Mouse (Mus musculus) hindbrain, embryonic 11.5 days (tissue): ENCODE measurements around the gene 5730522E02Rik. TPM values are rescaled to one million over a fixed set of nuclear protein-coding genes. Genes with fewer than 3 reads are reported as not detected.

Experiments
- ATAC-seq: fragments of 200-750 bp; cut with Nextera tagmentation; 2 replicates; pipeline ENCODE4 v1.8.0; 2017; ENCODE audit warnings: mild to moderate bottlenecking, moderate TSS enrichment, moderate library complexity; ENCODE audit not compliant: low FRiP score
- DNase-seq: peaks from one replicate; pipeline ENCODE4 v3.0.0-alpha.2; 2015; ENCODE audit warnings: low spot score
- H3K27ac ChIP-seq: fragments of 300-500 bp; sonication (generic); 2 replicates; pipeline ENCODE4 v1.5.1; 2014; ENCODE audit warnings: mild to moderate bottlenecking, low read depth, low read length
- H3K27me3 ChIP-seq: fragments of 300-500 bp; sonication (generic); 2 replicates; pipeline ENCODE4 v1.6.1; 2014; ENCODE audit warnings: mild to moderate bottlenecking, low read length, moderate library complexity, mixed read lengths; ENCODE audit not compliant: control insufficient read depth, insufficient read depth
- H3K36me3 ChIP-seq: fragments of 300-500 bp; sonication (generic); 2 replicates; pipeline ENCODE4 v1.6.1; 2014; ENCODE audit warnings: mild to moderate bottlenecking, low read length, moderate library complexity, mixed read lengths; ENCODE audit not compliant: control insufficient read depth, insufficient read depth
- H3K4me1 ChIP-seq: fragments of 300-500 bp; sonication (generic); replicated peaks from 2 replicates; pipeline ENCODE4 v1.6.1; 2014; ENCODE audit warnings: low read length, mixed read lengths; ENCODE audit not compliant: control insufficient read depth, insufficient read depth
- H3K4me2 ChIP-seq: fragments of 300-500 bp; sonication (generic); replicated peaks from 2 replicates; pipeline ENCODE4 v1.6.1; 2014; ENCODE audit warnings: mild to moderate bottlenecking, low read depth, low read length
- H3K4me3 ChIP-seq: fragments of 300-500 bp; sonication (generic); 2 replicates; pipeline ENCODE4 v1.5.1; 2014; ENCODE audit warnings: low read depth, low read length
- H3K9ac ChIP-seq: fragments of 300-500 bp; sonication (generic); 2 replicates; pipeline ENCODE4 v1.6.1; 2014; ENCODE audit warnings: low read depth, low read length
- H3K9me3 ChIP-seq: fragments of 300-500 bp; sonication (generic); 2 replicates; pipeline ENCODE4 v1.6.1; 2016; ENCODE audit warnings: low read length; ENCODE audit not compliant: control insufficient read depth
- WGBS: fragments of 180-500 bp; shearing (Covaris S2); extraction: QIAGEN DNeasy Blood & Tissue Kit; methylation state at CpG from one replicate; pipeline ENCODE4 v1.1.7; 2014; 5-methylcytosine and 5-hydroxymethylcytosine counted together
- polyA plus RNA-seq: library from polyadenylated mRNA; unstranded; fragments of >200 nt; fragmentation: Nextera tagmentation; extraction: Ambion mirVana; gene quantifications from 2 replicates; pipeline ENCODE4 v1.2.1, GENCODE M21; 2014

The 5730522E02Rik gene
- polyA plus RNA-seq, 1 experiment from 2014 or later, result 8.0 TPM

- Histone ChIP-seq H3K4me1 (no peaks in the 10 kb centered on the region), H3K4me3 (no peak overlapping the region), H3K36me3 (no peaks in the 10 kb centered on the region), H3K4me2 (no peak overlapping the region), H3K27ac (no peak overlapping the region), H3K9me3 (no peaks in the 10 kb centered on the region), H3K9ac (no peak overlapping the region), H3K27me3 (no peaks in the 10 kb centered on the region)
- DNase-seq (no peak), ATAC-seq (no peak)
- WGBS, result 88% methylated on average over 3 of the region's 3 CpGs
Observed at GRCm38 (mm10) chr11:26112206-26112605, 98.4 kb downstream of the 5730522E02Rik start.

DNA sequence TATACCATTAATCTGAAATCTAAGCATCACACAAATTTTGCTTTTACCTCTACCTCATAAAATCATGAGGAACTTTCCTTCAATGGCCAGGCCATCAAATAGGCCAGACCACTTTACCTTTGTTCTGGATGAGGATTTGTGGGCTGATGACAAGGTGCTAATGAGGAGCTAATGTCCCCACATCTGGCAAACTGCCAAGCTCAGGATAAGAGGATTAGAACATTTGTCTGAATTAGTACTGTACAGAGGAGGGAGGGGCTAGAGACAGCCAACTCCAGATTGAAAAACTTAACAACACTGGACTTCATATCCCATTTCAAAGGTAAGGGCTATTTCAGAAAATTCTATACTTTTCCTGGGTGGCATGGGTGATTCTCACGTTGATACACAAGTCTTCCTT, 101.9 kb downstream of the 5730522E02Rik start:
- Histone ChIP-seq H3K9ac (no peak overlapping the region), H3K4me3 (no peak overlapping the region), H3K27me3 (no peaks in the 10 kb centered on the region), H3K4me2 (no peak overlapping the region), H3K9me3 (no peaks in the 10 kb centered on the region), H3K4me1 (no peaks in the 10 kb centered on the region), H3K27ac (no peak overlapping the region), H3K36me3 (no peaks in the 10 kb centered on the region)
- 69% methylated on average over 1 of the region's 1 CpGs for WGBS
- no peak for DNase-seq
- no peak for ATAC-seq

- Histone ChIP-seq H3K4me3 (no peak overlapping the region), H3K9me3 (no peaks in the 10 kb centered on the region), H3K27ac (no peak overlapping the region), H3K27me3 (no peaks in the 10 kb centered on the region), H3K4me1 (no peaks in the 10 kb centered on the region), H3K9ac (no peak overlapping the region), H3K36me3 (no peaks in the 10 kb centered on the region), H3K4me2 (no peak overlapping the region)
- DNase-seq (no peak), ATAC-seq (no peak)
- WGBS, result 36% methylated on average over 2 of the region's 2 CpGs
Observed at GRCm38 (mm10) chr11:26104680-26105079, 105.9 kb downstream of the 5730522E02Rik start.

GRCm38 (mm10) chr11:26103698-26104097, 106.9 kb downstream of the 5730522E02Rik start:
- no peak overlapping the region for H3K4me3 ChIP-seq
- ATAC-seq, result peak; percentile 77

DNA sequence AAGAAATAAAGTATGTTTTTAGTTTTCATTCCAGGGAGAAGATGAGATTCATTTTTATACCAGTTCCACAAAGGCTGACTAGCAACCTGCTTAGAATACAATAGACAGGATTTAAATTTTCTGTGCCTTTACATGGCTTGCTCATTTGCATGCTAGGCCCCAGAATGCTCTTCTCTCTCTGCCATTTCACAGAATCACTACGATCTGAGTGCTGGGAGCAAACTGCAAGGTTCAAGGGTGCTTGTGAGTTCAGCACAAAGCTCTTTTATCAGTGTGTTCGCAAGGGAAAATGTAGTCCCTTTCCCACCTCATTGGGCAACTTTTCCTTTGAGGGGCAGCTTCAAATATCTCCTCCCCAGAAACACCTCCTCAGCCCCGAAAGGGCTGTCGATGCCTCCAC, 107.7 kb downstream of the 5730522E02Rik start:
- no peak overlapping the region for H3K4me3 ChIP-seq
- 18% methylated on average over 4 of the region's 4 CpGs for WGBS
- no peak overlapping the region for H3K9ac ChIP-seq
- DNase-seq (peak; percentile 9), ATAC-seq (0 out of 2 replicates have a peak, but pooled peaks have one; percentile 8)
- no peaks in the 10 kb centered on the region for H3K36me3 ChIP-seq
- H3K4me1 ChIP-seq, result no peaks in the 10 kb centered on the region
- 0 out of 2 replicates have a peak overlapping the region, but pooled peaks have one; percentile 22 for H3K4me2 ChIP-seq
- no peak overlapping the region for H3K27ac ChIP-seq
- H3K27me3 ChIP-seq, result no peaks in the 10 kb centered on the region
- H3K9me3 ChIP-seq, result no peaks in the 10 kb centered on the region

More at GRCm38 (mm10) chr11:26103698-26104097, 106.9 kb downstream of the 5730522E02Rik start:
- H3K4me2 ChIP-seq, result peak overlapping the region; percentile 12; the same call in 1 of the 2 replicates
- 6% methylated on average over 8 of the region's 8 CpGs for WGBS
- peak; percentile 54 for DNase-seq
- no peaks in the 10 kb centered on the region for H3K4me1 ChIP-seq
- H3K27me3 ChIP-seq, result no peaks in the 10 kb centered on the region
- no peak overlapping the region for H3K9ac ChIP-seq
- H3K9me3 ChIP-seq, result no peaks in the 10 kb centered on the region
- no peak overlapping the region for H3K27ac ChIP-seq
- no peaks in the 10 kb centered on the region for H3K36me3 ChIP-seq

DNA sequence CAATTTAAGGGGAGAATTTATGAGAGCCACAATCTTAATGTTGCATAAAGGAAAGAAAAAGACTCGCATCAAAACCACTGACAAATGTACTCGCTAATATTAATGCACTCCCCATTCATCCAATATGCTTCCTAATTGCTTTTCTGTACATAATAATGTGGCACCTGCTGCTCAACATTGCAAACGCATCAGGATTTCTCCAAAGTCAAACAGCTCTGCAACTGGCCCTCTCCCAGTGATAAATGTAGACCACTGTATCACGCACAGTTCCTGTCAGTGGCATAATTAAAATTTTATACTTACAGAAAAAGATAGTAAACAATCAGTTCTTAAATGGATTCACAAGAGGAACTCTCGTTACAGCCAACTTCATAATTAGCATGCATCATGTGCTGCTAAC, 110.5 kb downstream of the 5730522E02Rik start:
- Histone ChIP-seq H3K36me3 (no peaks in the 10 kb centered on the region), H3K4me1 (no peaks in the 10 kb centered on the region), H3K9me3 (no peaks in the 10 kb centered on the region), H3K4me3 (no peak overlapping the region), H3K27me3 (no peaks in the 10 kb centered on the region), H3K9ac (no peak overlapping the region), H3K4me2 (no peak overlapping the region), H3K27ac (no peak overlapping the region)
- WGBS, result 75% methylated on average over 5 of the region's 5 CpGs
- ATAC-seq (no peak), DNase-seq (no peak)

DNA sequence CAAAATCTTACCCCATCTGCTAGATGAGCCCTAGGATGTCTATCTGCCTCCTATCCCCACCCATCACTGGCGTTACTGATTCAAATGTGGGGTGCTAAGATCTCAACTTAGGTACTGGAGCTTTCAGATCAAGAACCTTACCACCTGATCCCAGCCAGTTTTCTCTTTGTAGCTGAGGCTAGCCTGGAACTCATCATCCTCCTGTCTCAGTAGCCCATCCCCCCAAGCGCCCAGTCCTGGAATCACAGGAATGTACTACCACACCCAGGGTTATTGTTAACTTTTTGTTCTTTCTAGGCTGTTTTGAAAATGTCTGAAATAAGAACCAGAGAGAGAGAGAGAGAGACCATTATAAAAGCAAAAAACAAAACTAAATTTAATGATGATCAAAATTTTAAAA, 111.6 kb downstream of the 5730522E02Rik start:
- DNase-seq (no peak), ATAC-seq (no peak)
- Histone ChIP-seq H3K9me3 (no peaks in the 10 kb centered on the region), H3K27ac (no peak overlapping the region), H3K27me3 (no peaks in the 10 kb centered on the region), H3K4me1 (no peaks in the 10 kb centered on the region), H3K4me2 (no peak overlapping the region), H3K9ac (no peak overlapping the region), H3K36me3 (no peaks in the 10 kb centered on the region), H3K4me3 (no peak overlapping the region)
- WGBS, result 91% methylated on average over 2 of the region's 2 CpGs

DNA sequence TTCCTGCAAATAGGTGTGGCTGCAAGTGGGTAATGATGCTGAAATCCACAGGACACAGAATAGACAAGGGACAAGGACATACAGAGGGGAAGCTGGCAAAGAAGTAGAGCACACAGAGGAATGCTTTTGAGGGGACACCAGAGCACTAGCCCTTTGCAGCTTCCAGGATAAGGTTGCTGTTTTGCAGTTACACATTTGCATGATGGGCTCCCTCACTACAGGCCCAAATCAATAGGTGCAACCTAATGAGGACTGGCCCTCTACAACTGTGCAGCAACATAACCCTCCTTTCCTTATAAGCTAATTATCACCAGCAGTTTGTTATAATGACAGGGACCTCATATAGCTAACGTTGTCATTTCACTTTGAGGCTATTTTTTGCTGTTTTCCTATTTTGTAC, 114.5 kb downstream of the 5730522E02Rik start:
- Histone ChIP-seq H3K4me3 (no peak overlapping the region), H3K4me2 (no peak overlapping the region), H3K9ac (no peak overlapping the region), H3K36me3 (no peaks in the 10 kb centered on the region), H3K9me3 (no peaks in the 10 kb centered on the region), H3K27ac (no peak overlapping the region), H3K27me3 (no peaks in the 10 kb centered on the region), H3K4me1 (no peaks in the 10 kb centered on the region)
- WGBS, result 66% methylated on average over 1 of the region's 1 CpGs
- ATAC-seq, result no peak
- DNase-seq, result no peak

DNA sequence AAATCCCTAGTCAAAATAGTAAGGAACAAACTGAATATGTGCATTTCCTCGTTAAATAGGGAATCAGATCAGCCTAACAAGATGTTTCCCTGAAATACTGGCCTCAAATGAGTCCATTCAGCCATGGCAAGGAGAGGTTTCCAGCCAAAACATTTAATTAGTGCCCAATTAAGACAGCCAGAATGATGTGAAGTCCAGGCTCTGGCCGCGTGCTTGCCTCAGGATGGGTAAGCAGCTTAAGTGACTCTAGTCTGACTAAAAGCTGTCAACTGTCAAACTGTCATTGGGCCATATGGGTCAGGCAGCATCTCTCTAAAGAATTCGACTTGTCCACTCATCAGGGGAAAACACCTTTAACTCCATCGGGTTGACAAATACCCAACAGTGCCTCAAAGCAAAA, 121.6 kb downstream of the 5730522E02Rik start:
- no peak overlapping the region for H3K4me3 ChIP-seq
- H3K27me3 ChIP-seq, result no peaks in the 10 kb centered on the region
- DNase-seq (no peak), ATAC-seq (no peak)
- no peaks in the 10 kb centered on the region for H3K4me1 ChIP-seq
- H3K36me3 ChIP-seq, result no peaks in the 10 kb centered on the region
- no peak overlapping the region for H3K9ac ChIP-seq
- no peak overlapping the region for H3K4me2 ChIP-seq
- WGBS, result 81% methylated on average over 5 of the region's 5 CpGs
- H3K27ac ChIP-seq, result no peak overlapping the region
- H3K9me3 ChIP-seq, result no peaks in the 10 kb centered on the region
